Mouse (Mus musculus) spleen, adult 2 months (tissue): ENCODE results near the gene Ppp2r2d. TPM values are rescaled to one million over a fixed set of nuclear protein-coding genes. Genes with fewer than 3 reads are reported as not detected.
A peak's percentile ranks its signal among the peaks of the same experiment; 100 is the strongest.

ENCODE experiments used
- DNase-seq, 2 experiments: peaks; one replicate each; pipeline versions ENCODE4 v3.0.0 to v3.0.0-alpha.2; 2012 to 2021; ENCODE audit warnings: low spot score in 2 of 2, low read depth in 1 of 2
- H3K27ac ChIP-seq: fragments of 200-500 bp; 2 replicates; pipeline ENCODE4 v1.5.1; 2012; ENCODE audit warnings: low read length, inconsistent platforms; ENCODE audit not compliant: insufficient read depth
- H3K27me3 ChIP-seq: fragments of 200-500 bp; 2 replicates; pipeline ENCODE4 v1.6.1; 2012; ENCODE audit warnings: mild to moderate bottlenecking, moderate library complexity, low read length, inconsistent platforms; ENCODE audit not compliant: control insufficient read depth, insufficient read depth
- H3K36me3 ChIP-seq: fragments of 200-500 bp; 2 replicates; pipeline ENCODE4 v1.6.1; 2012; ENCODE audit warnings: mild to moderate bottlenecking, low read length, inconsistent platforms; ENCODE audit not compliant: control insufficient read depth, insufficient read depth
- H3K4me1 ChIP-seq: fragments of 200-500 bp; 2 replicates; pipeline ENCODE4 v1.6.1; 2011; ENCODE audit warnings: inconsistent platforms; ENCODE audit not compliant: control insufficient read depth, insufficient read depth, insufficient read length
- H3K4me3 ChIP-seq: fragments of 200-500 bp; 2 replicates; pipeline ENCODE4 v1.5.1; 2011; ENCODE audit warnings: mild to moderate bottlenecking, inconsistent platforms; ENCODE audit not compliant: insufficient read depth, insufficient read length; ENCODE audit errors: extremely low read depth
- CTCF ChIP-seq: fragments of 200-500 bp; IDR thresholded peaks from 2 replicates; pipeline ENCODE4 v1.5.1; 2011; ENCODE audit warnings: mild to moderate bottlenecking, inconsistent platforms; ENCODE audit not compliant: insufficient read depth, insufficient read length, insufficient replicate concordance; ENCODE audit errors: extremely low read depth
- POLR2A ChIP-seq: fragments of 200-500 bp; IDR thresholded peaks from 2 replicates; pipeline ENCODE4 v1.6.1; 2011; ENCODE audit warnings: low read depth, low read length, inconsistent platforms
- WGBS: fragments of 180-500 bp; shearing (Covaris S2); methylation state at CpG from one replicate; pipeline ENCODE4 v1.1.7; 2018; 5-methylcytosine and 5-hydroxymethylcytosine counted together
- polyA plus RNA-seq: library from polyadenylated mRNA; depleted of rRNA; stranded (reverse); fragments of >200 nt; gene quantifications from 2 replicates; pipeline ENCODE4 v1.2.3, GENCODE M21; 2012

The Ppp2r2d gene
- polyA plus RNA-seq, 1 experiment = 11.3 TPM

DNA sequence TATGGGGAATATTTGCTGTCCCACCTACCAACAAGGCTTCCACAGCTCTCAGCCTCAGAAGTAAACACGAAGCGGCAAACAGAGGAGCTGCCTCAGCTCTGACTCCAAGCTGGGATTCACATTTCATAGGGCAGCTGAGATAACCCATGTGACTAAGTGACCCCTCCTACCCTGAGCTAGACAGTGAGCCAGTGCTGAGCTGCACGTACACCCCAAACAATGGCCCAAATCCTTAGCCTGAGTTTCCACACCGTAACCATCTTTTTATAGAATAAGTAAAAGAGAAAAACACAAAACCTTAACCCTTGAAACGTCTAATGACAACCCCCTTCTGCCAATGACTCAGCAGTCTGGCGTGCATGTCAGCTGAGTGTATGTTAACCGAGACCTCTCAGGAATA is 61.2 kb downstream of the Ppp2r2d start:
- H3K27me3 ChIP-seq = no peaks in the 10 kb centered on the region
- 44% methylated on average over 7 of the region's 7 CpGs for WGBS
- DNase-seq = no peak
- H3K36me3 ChIP-seq = no peaks in the 10 kb centered on the region
- TF ChIP-seq CTCF (no peak), POLR2A (no peak)
- no peak overlapping the region for H3K27ac ChIP-seq
- H3K4me1 ChIP-seq = 0 out of 2 replicates have a peak, but pooled peaks cover 5% of the 10 kb centered on the region
- H3K4me3 ChIP-seq = no peak overlapping the region

GRCm38 (mm10) chr7:138907976-138908375 is 62.1 kb downstream of the Ppp2r2d start:
- TF ChIP-seq CTCF (no peak), POLR2A (no peak)
- H3K27ac ChIP-seq = no peak overlapping the region
- H3K4me3 ChIP-seq = no peak overlapping the region
- H3K27me3 ChIP-seq = no peaks in the 10 kb centered on the region
- no peak for DNase-seq
- WGBS = 93% methylated on average over 5 of the region's 5 CpGs
- 0 out of 2 replicates have a peak, but pooled peaks cover 5% of the 10 kb centered on the region for H3K4me1 ChIP-seq
- H3K36me3 ChIP-seq = no peaks in the 10 kb centered on the region

- H3K27me3 ChIP-seq = no peaks in the 10 kb centered on the region
- no peak for DNase-seq
- H3K4me1 ChIP-seq = 0 out of 2 replicates have a peak, but pooled peaks cover 5% of the 10 kb centered on the region
- H3K36me3 ChIP-seq = no peaks in the 10 kb centered on the region
- no peak overlapping the region for H3K27ac ChIP-seq
- 19% methylated on average over 10 of the region's 10 CpGs for WGBS
- TF ChIP-seq CTCF = no peak
- no peak for TF ChIP-seq POLR2A
- peak overlapping the region; percentile 75 for H3K4me3 ChIP-seq
Observed at GRCm38 (mm10) chr7:138908768-138909276, 62.9 kb downstream of the Ppp2r2d start.

GRCm38 (mm10) chr7:138909277-138910192 is 63.7 kb downstream of the Ppp2r2d start, which contains the start of gene Bnip3:
Bnip3 (minus strand) TSS chr7:138909519.
- H3K27me3 ChIP-seq = no peaks in the 10 kb centered on the region
- 0 out of 2 replicates have a peak, but pooled peaks cover 5% of the 10 kb centered on the region for H3K4me1 ChIP-seq
- peak within 1 kb of the TSS; percentile 75 for H3K4me3 ChIP-seq
- WGBS = under 1% methylated on average over 61 of the region's 66 CpGs
- H3K36me3 ChIP-seq = no peaks in the 10 kb centered on the region
- 0 out of 2 replicates have a peak within 1 kb of the TSS, but pooled peaks have one; percentile 30 for H3K27ac ChIP-seq
- TF ChIP-seq CTCF (no peak), POLR2A (no peak; the same call in 1 of the 2 replicates)
- DNase-seq = peak; percentile 71 to 85

DNA sequence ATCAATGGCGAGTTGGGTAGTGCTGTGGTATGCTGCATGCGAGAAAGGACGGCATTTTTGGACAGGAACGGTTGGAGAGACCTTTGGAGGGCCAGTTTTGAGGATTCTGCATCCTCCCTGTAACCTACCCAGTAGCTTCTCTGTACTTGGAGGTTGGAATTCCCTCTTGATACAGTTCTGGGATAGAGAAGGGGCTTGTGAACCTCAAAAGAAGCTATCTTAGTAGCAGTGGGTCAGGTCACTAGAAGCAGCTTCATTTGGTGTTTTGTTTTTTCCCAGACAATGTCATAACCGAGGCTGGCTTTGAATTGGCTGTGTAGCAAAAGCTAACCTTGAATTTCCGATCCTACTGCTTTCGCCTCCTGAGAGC is 64.3 kb downstream of the Ppp2r2d start:
- H3K36me3 ChIP-seq = no peaks in the 10 kb centered on the region
- no peaks in the 10 kb centered on the region for H3K27me3 ChIP-seq
- no peak overlapping the region for H3K27ac ChIP-seq
- 0 out of 2 replicates have a peak, but pooled peaks cover 5% of the 10 kb centered on the region for H3K4me1 ChIP-seq
- no peak for TF ChIP-seq POLR2A
- TF ChIP-seq CTCF = no peak
- 33% methylated on average over 7 of the region's 7 CpGs for WGBS
- no peak for DNase-seq
- H3K4me3 ChIP-seq = peak overlapping the region; percentile 75; the same call in 1 of the 2 replicates

GRCm38 (mm10) chr7:138913616-138914015 is 67.7 kb downstream of the Ppp2r2d start:
- Histone ChIP-seq H3K27ac (no peak overlapping the region), H3K27me3 (no peaks in the 10 kb centered on the region), H3K36me3 (no peaks in the 10 kb centered on the region), H3K4me1 (0 out of 2 replicates have a peak, but pooled peaks cover 5% of the 10 kb centered on the region), H3K4me3 (no peak overlapping the region)
- TF ChIP-seq CTCF (no peak), POLR2A (no peak)
- 81% methylated on average over 3 of the region's 3 CpGs for WGBS
- no peak for DNase-seq
